Mouse (Mus musculus): Measurements from ENCODE around the gene 4930579F01Rik. TPM values are rescaled to one million over a fixed set of nuclear protein-coding genes. Genes with fewer than 3 reads are reported as not detected.

The 4930579F01Rik gene
- polyA plus RNA-seq, 1 experiment, result not detected

DNA sequence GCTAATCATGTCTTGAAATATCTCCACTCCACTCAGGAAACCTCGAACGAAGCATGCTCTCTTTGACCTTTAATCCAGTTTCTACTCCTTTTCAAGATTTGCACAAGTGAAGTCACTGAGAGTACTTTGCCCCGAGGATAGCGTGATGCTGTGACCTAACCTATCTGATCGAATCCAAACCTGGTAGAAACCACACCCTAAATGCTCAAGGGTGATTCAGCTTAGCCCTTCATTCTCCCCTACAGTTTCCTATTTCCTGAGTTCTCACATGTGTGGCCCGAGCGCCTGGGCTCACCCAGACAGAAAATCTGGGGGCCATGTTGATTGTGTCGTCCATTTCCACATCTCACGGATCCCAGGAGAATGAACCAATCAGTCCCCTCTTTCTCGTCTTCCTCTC, 44.4 kb upstream of the 4930579F01Rik start:
- 49% methylated on average over 10 of the region's 10 CpGs for WGBS
- Histone ChIP-seq H3K36me3 (ENCODE audit: control insufficient read depth, insufficient read depth, low read length) (no peaks in the 10 kb centered on the region), H3K4me3 (ENCODE audit: low read depth, low read length) (no peak overlapping the region), H3K27me3 (ENCODE audit: control insufficient read depth, insufficient read depth, low read length) (no peaks in the 10 kb centered on the region), H3K4me1 (ENCODE audit: control insufficient read depth, insufficient read depth, insufficient read length, low read length) (peaks cover 17% of the 10 kb centered on the region; the same call in 1 of the 2 replicates), H3K27ac (ENCODE audit: insufficient read depth, low read depth, low read length) (peak overlapping the region; percentile 81; the same call in 1 of the 2 replicates)
- TF ChIP-seq CTCF (IDR thresholded peaks at IDR 0.05; ENCODE audit: extremely low read depth, insufficient read length, insufficient replicate concordance, low read depth, low read length), result no peak
- no peak for TF ChIP-seq POLR2A (IDR thresholded peaks at IDR 0.05; ENCODE audit: low read depth, low read length)

GRCm38 (mm10) chr3:138236546-138237163, 43.0 kb upstream of the 4930579F01Rik start:
- TF ChIP-seq POLR2A (IDR thresholded peaks at IDR 0.05; ENCODE audit: low read depth, low read length) (no peak), CTCF (IDR thresholded peaks at IDR 0.05; ENCODE audit: extremely low read depth, insufficient read length, insufficient replicate concordance, low read depth, low read length) (no peak)
- no peaks in the 10 kb centered on the region for H3K36me3 ChIP-seq (ENCODE audit: control insufficient read depth, insufficient read depth, low read length)
- H3K4me1 ChIP-seq (ENCODE audit: control insufficient read depth, insufficient read depth, insufficient read length, low read length), result peaks cover 11% of the 10 kb centered on the region; the same call in 1 of the 2 replicates
- WGBS, result 68% methylated on average over 11 of the region's 11 CpGs
- no peak overlapping the region for H3K27ac ChIP-seq (ENCODE audit: insufficient read depth, low read depth, low read length)
- H3K27me3 ChIP-seq (ENCODE audit: control insufficient read depth, insufficient read depth, low read length), result no peaks in the 10 kb centered on the region
- H3K4me3 ChIP-seq (ENCODE audit: low read depth, low read length), result no peak overlapping the region

DNA sequence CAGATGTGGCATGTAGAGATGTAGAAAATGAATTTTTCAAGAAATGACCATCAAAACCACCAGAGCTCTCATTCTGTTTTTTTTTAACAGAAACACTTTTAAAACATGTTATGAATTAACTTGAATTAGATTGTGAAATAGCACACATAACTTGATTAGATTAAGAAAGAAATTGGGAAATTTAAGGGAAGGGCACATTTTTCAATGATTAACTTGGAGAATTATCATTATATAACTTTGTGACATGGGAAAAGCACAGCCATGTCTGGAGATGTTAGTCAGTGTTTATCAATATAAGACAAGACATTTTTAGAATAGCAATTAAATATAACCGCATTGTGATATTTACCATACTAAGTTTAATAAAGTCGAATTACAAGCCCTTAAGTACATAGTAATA, 37.9 kb upstream of the 4930579F01Rik start:
- no peaks in the 10 kb centered on the region for H3K36me3 ChIP-seq (ENCODE audit: control insufficient read depth, insufficient read depth, low read length)
- no peaks in the 10 kb centered on the region for H3K27me3 ChIP-seq (ENCODE audit: control insufficient read depth, insufficient read depth, low read length)
- peaks cover 9% of the 10 kb centered on the region for H3K4me1 ChIP-seq (ENCODE audit: control insufficient read depth, insufficient read depth, insufficient read length, low read length)
- WGBS, result 40% methylated on average over 2 of the region's 2 CpGs
- no peak overlapping the region for H3K4me3 ChIP-seq (ENCODE audit: low read depth, low read length)
- no peak overlapping the region for H3K27ac ChIP-seq (ENCODE audit: insufficient read depth, low read depth, low read length)
- TF ChIP-seq POLR2A (IDR thresholded peaks at IDR 0.05; ENCODE audit: low read depth, low read length), result no peak
- TF ChIP-seq CTCF (IDR thresholded peaks at IDR 0.05; ENCODE audit: extremely low read depth, insufficient read length, insufficient replicate concordance, low read depth, low read length), result no peak

GRCm38 (mm10) chr3:138230266-138230665, 36.6 kb upstream of the 4930579F01Rik start:
- TF ChIP-seq POLR2A (IDR thresholded peaks at IDR 0.05; ENCODE audit: low read depth, low read length) (no peak), CTCF (IDR thresholded peaks at IDR 0.05; ENCODE audit: extremely low read depth, insufficient read length, insufficient replicate concordance, low read depth, low read length) (no peak)
- Histone ChIP-seq H3K4me3 (ENCODE audit: low read depth, low read length) (no peak overlapping the region), H3K4me1 (ENCODE audit: control insufficient read depth, insufficient read depth, insufficient read length, low read length) (peaks cover 20% of the 10 kb centered on the region), H3K27me3 (ENCODE audit: control insufficient read depth, insufficient read depth, low read length) (no peaks in the 10 kb centered on the region), H3K27ac (ENCODE audit: insufficient read depth, low read depth, low read length) (peak overlapping the region; percentile 66; the same call in 1 of the 2 replicates), H3K36me3 (ENCODE audit: control insufficient read depth, insufficient read depth, low read length) (no peaks in the 10 kb centered on the region)
- 64% methylated on average over 3 of the region's 3 CpGs for WGBS

DNA sequence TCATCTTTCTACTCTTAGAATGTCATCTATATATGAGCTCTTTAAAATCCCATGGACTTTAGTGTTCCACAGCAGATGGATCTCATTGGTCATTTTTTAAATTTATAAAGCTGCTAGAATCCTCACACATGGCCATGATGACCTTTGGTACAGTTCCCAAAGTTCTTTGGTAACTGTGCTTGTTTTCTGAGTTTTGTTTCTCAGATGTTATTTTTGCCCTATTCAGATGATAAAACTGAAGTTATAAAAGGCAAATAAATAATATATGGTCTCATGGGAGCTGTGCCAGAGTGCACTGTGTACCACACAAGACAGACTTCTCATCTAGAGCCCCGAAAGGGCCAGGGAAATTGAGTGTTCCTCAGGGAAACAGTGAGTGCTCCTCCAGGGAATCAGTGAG, 35.8 kb upstream of the 4930579F01Rik start:
- no peaks in the 10 kb centered on the region for H3K27me3 ChIP-seq (ENCODE audit: control insufficient read depth, insufficient read depth, low read length)
- WGBS, result 69% methylated on average over 1 of the region's 1 CpGs
- H3K27ac ChIP-seq (ENCODE audit: insufficient read depth, low read depth, low read length), result no peak overlapping the region
- H3K4me1 ChIP-seq (ENCODE audit: control insufficient read depth, insufficient read depth, insufficient read length, low read length), result peaks cover 27% of the 10 kb centered on the region
- TF ChIP-seq POLR2A (IDR thresholded peaks at IDR 0.05; ENCODE audit: low read depth, low read length) (no peak), CTCF (IDR thresholded peaks at IDR 0.05; ENCODE audit: extremely low read depth, insufficient read length, insufficient replicate concordance, low read depth, low read length) (no peak)
- no peaks in the 10 kb centered on the region for H3K36me3 ChIP-seq (ENCODE audit: control insufficient read depth, insufficient read depth, low read length)
- H3K4me3 ChIP-seq (ENCODE audit: low read depth, low read length), result no peak overlapping the region

DNA sequence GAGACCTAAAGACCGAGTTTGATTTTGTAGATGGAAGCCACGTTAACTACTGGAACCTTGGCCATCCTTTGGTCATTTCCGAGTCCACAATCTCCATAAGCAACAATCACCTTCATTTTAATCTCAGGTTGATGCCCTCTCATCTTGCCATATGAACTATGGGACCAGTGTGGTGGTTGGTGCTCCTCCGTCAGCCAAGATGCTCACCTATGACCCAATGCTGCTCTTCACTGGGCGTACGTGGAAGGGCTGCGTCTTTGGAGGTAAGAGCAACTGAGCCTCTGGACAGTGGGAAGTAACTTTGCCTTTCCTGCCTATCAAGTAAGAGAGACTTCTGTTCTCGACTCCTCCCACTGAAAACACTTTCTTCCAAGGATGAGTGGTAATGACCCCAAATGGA, 34.2 kb upstream of the 4930579F01Rik start:
- Histone ChIP-seq H3K4me3 (ENCODE audit: low read depth, low read length) (no peak overlapping the region), H3K27ac (ENCODE audit: insufficient read depth, low read depth, low read length) (no peak overlapping the region), H3K27me3 (ENCODE audit: control insufficient read depth, insufficient read depth, low read length) (no peaks in the 10 kb centered on the region), H3K36me3 (ENCODE audit: control insufficient read depth, insufficient read depth, low read length) (no peaks in the 10 kb centered on the region), H3K4me1 (ENCODE audit: control insufficient read depth, insufficient read depth, insufficient read length, low read length) (peaks cover 30% of the 10 kb centered on the region)
- 96% methylated on average over 8 of the region's 8 CpGs for WGBS
- TF ChIP-seq CTCF (IDR thresholded peaks at IDR 0.05; ENCODE audit: extremely low read depth, insufficient read length, insufficient replicate concordance, low read depth, low read length), result no peak
- no peak for TF ChIP-seq POLR2A (IDR thresholded peaks at IDR 0.05; ENCODE audit: low read depth, low read length)

DNA sequence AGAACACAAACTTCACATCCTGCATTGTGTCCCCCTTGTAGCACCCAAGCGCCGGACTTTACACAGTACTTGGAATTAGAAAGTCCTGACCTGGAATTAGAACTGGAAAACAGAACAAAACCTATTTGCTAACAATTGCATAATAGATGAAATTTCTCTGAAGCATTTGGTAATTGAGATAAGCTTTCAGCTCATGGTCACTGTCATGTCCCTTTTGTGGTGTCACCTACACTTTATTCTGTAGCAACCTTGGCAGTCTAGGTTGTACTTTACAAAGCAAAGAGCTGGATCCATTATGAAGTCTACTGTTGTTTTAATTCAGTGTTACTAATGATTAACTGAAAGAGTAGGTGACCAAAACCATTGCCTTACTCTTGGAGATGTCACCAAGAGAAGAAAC, 33.5 kb upstream of the 4930579F01Rik start:
- H3K27ac ChIP-seq (ENCODE audit: insufficient read depth, low read depth, low read length), result no peak overlapping the region
- no peaks in the 10 kb centered on the region for H3K27me3 ChIP-seq (ENCODE audit: control insufficient read depth, insufficient read depth, low read length)
- TF ChIP-seq CTCF (IDR thresholded peaks at IDR 0.05; ENCODE audit: extremely low read depth, insufficient read length, insufficient replicate concordance, low read depth, low read length) (no peak), POLR2A (IDR thresholded peaks at IDR 0.05; ENCODE audit: low read depth, low read length) (no peak)
- WGBS, result 96% methylated on average over 2 of the region's 2 CpGs
- H3K36me3 ChIP-seq (ENCODE audit: control insufficient read depth, insufficient read depth, low read length), result no peaks in the 10 kb centered on the region
- H3K4me1 ChIP-seq (ENCODE audit: control insufficient read depth, insufficient read depth, insufficient read length, low read length), result peaks cover 32% of the 10 kb centered on the region
- no peak overlapping the region for H3K4me3 ChIP-seq (ENCODE audit: low read depth, low read length)

All from small intestine, adult 2 months (tissue).